Mouse (Mus musculus) bone marrow, adult 2 months (tissue): ENCODE data around the gene Tph1.

Experiments used
- CTCF ChIP-seq: fragments of 200-500 bp; IDR thresholded peaks from 2 replicates; pipeline ENCODE4 v1.5.1; 2011; ENCODE audit warnings: low read length, control low read depth; ENCODE audit not compliant: control insufficient read depth, insufficient read depth
- POLR2A ChIP-seq: fragments of 200-500 bp; IDR thresholded peaks from 2 replicates; pipeline ENCODE4 v1.6.1; 2011; ENCODE audit warnings: low read depth, mild to moderate bottlenecking, control low read depth, low read length, borderline replicate concordance; ENCODE audit not compliant: control insufficient read depth

GRCm38 (mm10) chr7:46609317-46609716 is 63.0 kb downstream of the Tph1 start:
- TF ChIP-seq CTCF (no peak), POLR2A (no peak)
